Mouse (Mus musculus) limb, embryonic 11.5 days (tissue): ENCODE results near the gene Dtx4. TPM values are rescaled to one million over a fixed set of nuclear protein-coding genes. Genes with fewer than 3 reads are reported as not detected.

Experiments used
- ATAC-seq: fragments of 200-750 bp; cut with Nextera tagmentation; 2 replicates; pipeline ENCODE4 v1.8.0; 2017; ENCODE audit warnings: low read depth; ENCODE audit not compliant: insufficient number of reproducible peaks, low FRiP score, low TSS enrichment
- DNase-seq: peaks from one replicate; pipeline ENCODE4 v3.0.0-alpha.2; 2015; ENCODE audit warnings: low spot score
- H3K27ac ChIP-seq: fragments of 300-500 bp; sonication (generic); replicated peaks from 2 replicates; pipeline ENCODE4 v1.5.1; 2014; ENCODE audit warnings: low read depth, mild to moderate bottlenecking, low read length
- H3K27me3 ChIP-seq: fragments of 300-500 bp; sonication (generic); 2 replicates; pipeline ENCODE4 v1.6.1; 2014; ENCODE audit warnings: mild to moderate bottlenecking, low read length, mixed read lengths; ENCODE audit not compliant: control insufficient read depth, insufficient read depth
- H3K36me3 ChIP-seq: fragments of 300-500 bp; sonication (generic); 2 replicates; pipeline ENCODE4 v1.6.1; 2014; ENCODE audit warnings: mild to moderate bottlenecking, low read length, moderate library complexity, mixed read lengths; ENCODE audit not compliant: control insufficient read depth, insufficient read depth
- H3K4me1 ChIP-seq: fragments of 300-500 bp; sonication (generic); 2 replicates; pipeline ENCODE4 v1.6.1; 2014; ENCODE audit warnings: low read length, mixed read lengths; ENCODE audit not compliant: control insufficient read depth, insufficient read depth
- H3K4me2 ChIP-seq: fragments of 300-500 bp; sonication (generic); 2 replicates; pipeline ENCODE4 v1.6.1; 2014; ENCODE audit warnings: low read depth, mild to moderate bottlenecking, moderate library complexity; ENCODE audit not compliant: severe bottlenecking
- H3K4me3 ChIP-seq: fragments of 300-500 bp; sonication (generic); 2 replicates; pipeline ENCODE4 v1.5.1; 2014; ENCODE audit warnings: low read depth, low read length
- H3K9ac ChIP-seq: fragments of 300-500 bp; sonication (generic); 2 replicates; pipeline ENCODE4 v1.6.1; 2014; ENCODE audit warnings: mild to moderate bottlenecking, low read length
- H3K9me3 ChIP-seq: fragments of 300-500 bp; sonication (generic); 2 replicates; pipeline ENCODE4 v1.6.1; 2016; ENCODE audit warnings: low read length; ENCODE audit not compliant: control insufficient read depth
- WGBS: fragments of 180-500 bp; shearing (Covaris S2); extraction: QIAGEN DNeasy Blood & Tissue Kit; methylation state at CpG from one replicate; pipeline ENCODE4 v1.1.7; 2014; 5-methylcytosine and 5-hydroxymethylcytosine counted together
- polyA plus RNA-seq: library from polyadenylated mRNA; unstranded; fragments of >200 nt; fragmentation: Nextera tagmentation; extraction: Ambion mirVana; gene quantifications from 2 replicates; pipeline ENCODE4 v1.2.1, GENCODE M21; 2014

Dtx4 gene
- polyA plus RNA-seq, 1 experiment from 2014 or later, result 2.5 TPM

GRCm38 (mm10) chr19:12489675-12490570 is 11.3 kb downstream of the Dtx4 start:
- no peaks in the 10 kb centered on the region for H3K36me3 ChIP-seq
- H3K4me2 ChIP-seq, result no peak overlapping the region
- no peak for ATAC-seq
- no peaks in the 10 kb centered on the region for H3K9me3 ChIP-seq
- no peak overlapping the region for H3K27ac ChIP-seq
- no peak for DNase-seq
- no peaks in the 10 kb centered on the region for H3K27me3 ChIP-seq
- H3K9ac ChIP-seq, result no peak overlapping the region
- WGBS, result 86% methylated on average over 11 of the region's 11 CpGs
- no peak overlapping the region for H3K4me3 ChIP-seq
- no peaks in the 10 kb centered on the region for H3K4me1 ChIP-seq

- H3K4me1 ChIP-seq, result no peaks in the 10 kb centered on the region
- no peaks in the 10 kb centered on the region for H3K27me3 ChIP-seq
- H3K9ac ChIP-seq, result 0 out of 2 replicates have a peak overlapping the region, but pooled peaks have one; percentile 12
- WGBS, result 38% methylated on average over 8 of the region's 8 CpGs
- H3K4me2 ChIP-seq, result no peak overlapping the region
- H3K4me3 ChIP-seq, result no peak overlapping the region
- ATAC-seq (peak; percentile 90), DNase-seq (peak; percentile 55)
- H3K36me3 ChIP-seq, result no peaks in the 10 kb centered on the region
- no peaks in the 10 kb centered on the region for H3K9me3 ChIP-seq
- peak overlapping the region; percentile 39; the same call in 1 of the 2 replicates for H3K27ac ChIP-seq
Measured at GRCm38 (mm10) chr19:12488969-12489674, 12.1 kb downstream of the Dtx4 start.

- no peaks in the 10 kb centered on the region for H3K4me1 ChIP-seq
- no peak overlapping the region for H3K4me3 ChIP-seq
- ATAC-seq, result peak; percentile 51
- no peaks in the 10 kb centered on the region for H3K9me3 ChIP-seq
- H3K36me3 ChIP-seq, result no peaks in the 10 kb centered on the region
- H3K9ac ChIP-seq, result no peak overlapping the region
- no peak overlapping the region for H3K4me2 ChIP-seq
- H3K27me3 ChIP-seq, result no peaks in the 10 kb centered on the region
- peak overlapping the region; percentile 39; the same call in 1 of the 2 replicates for H3K27ac ChIP-seq
- 30% methylated on average over 9 of the region's 9 CpGs for WGBS
- DNase-seq, result peak; percentile 34
Measured at GRCm38 (mm10) chr19:12488205-12488966, 12.9 kb downstream of the Dtx4 start.

- Histone ChIP-seq H3K9me3 (no peaks in the 10 kb centered on the region), H3K4me1 (no peaks in the 10 kb centered on the region), H3K4me3 (no peak overlapping the region), H3K36me3 (no peaks in the 10 kb centered on the region), H3K27ac (no peak overlapping the region), H3K4me2 (no peak overlapping the region), H3K27me3 (no peaks in the 10 kb centered on the region), H3K9ac (no peak overlapping the region)
- 90% methylated on average over 12 of the region's 12 CpGs for WGBS
- no peak for DNase-seq
- no peak for ATAC-seq
Measured at GRCm38 (mm10) chr19:12487511-12488204, 13.6 kb downstream of the Dtx4 start.

- Histone ChIP-seq H3K4me1 (no peaks in the 10 kb centered on the region), H3K36me3 (no peaks in the 10 kb centered on the region), H3K9me3 (no peaks in the 10 kb centered on the region), H3K27me3 (no peaks in the 10 kb centered on the region), H3K4me3 (no peak overlapping the region), H3K4me2 (no peak overlapping the region), H3K27ac (no peak overlapping the region), H3K9ac (no peak overlapping the region)
- DNase-seq, result no peak
- 90% methylated on average over 6 of the region's 6 CpGs for WGBS
- no peak for ATAC-seq
Measured at GRCm38 (mm10) chr19:12486875-12487274, 14.4 kb downstream of the Dtx4 start.

GRCm38 (mm10) chr19:12485631-12486030 is 15.6 kb downstream of the Dtx4 start:
- Histone ChIP-seq H3K27me3 (no peaks in the 10 kb centered on the region), H3K4me3 (no peak overlapping the region), H3K4me1 (no peaks in the 10 kb centered on the region), H3K9ac (no peak overlapping the region), H3K27ac (no peak overlapping the region), H3K9me3 (no peaks in the 10 kb centered on the region), H3K36me3 (no peaks in the 10 kb centered on the region), H3K4me2 (no peak overlapping the region)
- ATAC-seq, result no peak
- DNase-seq, result no peak
- WGBS, result 84% methylated on average over 3 of the region's 3 CpGs

- no peak for ATAC-seq
- Histone ChIP-seq H3K4me1 (no peaks in the 10 kb centered on the region), H3K27me3 (no peaks in the 10 kb centered on the region), H3K4me3 (no peak overlapping the region), H3K9me3 (no peaks in the 10 kb centered on the region), H3K4me2 (no peak overlapping the region), H3K27ac (no peak overlapping the region), H3K9ac (no peak overlapping the region), H3K36me3 (no peaks in the 10 kb centered on the region)
- whole genome bisulfite sequencing, result 84% methylated on average over 13 of the region's 13 CpGs
- no peak for DNase-seq
Measured at GRCm38 (mm10) chr19:12485223-12485622, 16.0 kb downstream of the Dtx4 start.

GRCm38 (mm10) chr19:12484210-12484609 is 17.0 kb downstream of the Dtx4 start:
- ATAC-seq (no peak), DNase-seq (no peak)
- Histone ChIP-seq H3K4me1 (no peaks in the 10 kb centered on the region), H3K4me2 (no peak overlapping the region), H3K36me3 (no peaks in the 10 kb centered on the region), H3K27ac (no peak overlapping the region), H3K9ac (no peak overlapping the region), H3K9me3 (no peaks in the 10 kb centered on the region), H3K4me3 (no peak overlapping the region), H3K27me3 (no peaks in the 10 kb centered on the region)
- WGBS, result 84% methylated on average over 4 of the region's 4 CpGs
